Mouse (Mus musculus) embryonic fibroblast, embryonic 13.5 days (primary cell): ENCODE data around the gene Aldh6a1. TPM values are rescaled to one million over a fixed set of nuclear protein-coding genes. Genes with fewer than 3 reads are reported as not detected.

ENCODE experiments used
- H3K27ac ChIP-seq: 2 replicates; pipeline ENCODE4 v1.5.1; 2012; ENCODE audit warnings: low read length, control low read depth, inconsistent platforms; ENCODE audit not compliant: insufficient read depth
- H3K4me1 ChIP-seq: 2 replicates; pipeline ENCODE4 v1.6.1; 2011; ENCODE audit warnings: low read length; ENCODE audit not compliant: control insufficient read depth, insufficient read depth
- H3K4me3 ChIP-seq: 2 replicates; pipeline ENCODE4 v1.5.1; 2011; ENCODE audit warnings: mild to moderate bottlenecking, control low read depth, low read length; ENCODE audit not compliant: insufficient read depth
- CTCF ChIP-seq: IDR thresholded peaks from 2 replicates; pipeline ENCODE4 v1.5.1; 2011; ENCODE audit warnings: mild to moderate bottlenecking, control low read depth, low read length, moderate library complexity, borderline replicate concordance; ENCODE audit not compliant: insufficient read depth
- POLR2A ChIP-seq: IDR thresholded peaks from 2 replicates; pipeline ENCODE4 v1.6.1; 2011; ENCODE audit warnings: low read depth, mild to moderate bottlenecking, control low read depth, low read length, moderate library complexity
- polyA plus RNA-seq: library from polyadenylated mRNA; stranded (reverse); fragments of >200 nt; gene quantifications from 2 replicates; pipeline ENCODE4 v1.2.4, GENCODE M21; 2011; ENCODE audit warnings: low read depth; ENCODE audit not compliant: missing spikeins, insufficient read length

Aldh6a1 gene
- polyA plus RNA-seq, 1 experiment: 19.1 TPM

DNA sequence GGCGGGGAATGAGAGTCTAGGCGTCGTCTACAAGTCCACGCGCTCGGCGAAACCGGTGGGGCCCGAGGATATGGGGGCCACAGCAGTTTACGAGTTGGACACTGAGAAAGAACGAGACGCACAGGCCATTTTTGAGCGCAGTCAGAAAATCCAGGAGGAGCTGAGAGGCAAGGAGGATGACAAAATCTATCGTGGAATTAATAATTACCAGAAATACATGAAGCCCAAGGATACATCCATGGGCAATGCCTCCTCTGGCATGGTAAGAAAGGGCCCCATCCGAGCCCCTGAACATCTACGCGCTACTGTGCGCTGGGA lies 33.2 kb downstream of the Aldh6a1 start:
- H3K4me1 ChIP-seq: no peaks in the 10 kb centered on the region
- H3K27ac ChIP-seq: no peak overlapping the region
- peak overlapping the region; percentile 51 for H3K4me3 ChIP-seq

DNA sequence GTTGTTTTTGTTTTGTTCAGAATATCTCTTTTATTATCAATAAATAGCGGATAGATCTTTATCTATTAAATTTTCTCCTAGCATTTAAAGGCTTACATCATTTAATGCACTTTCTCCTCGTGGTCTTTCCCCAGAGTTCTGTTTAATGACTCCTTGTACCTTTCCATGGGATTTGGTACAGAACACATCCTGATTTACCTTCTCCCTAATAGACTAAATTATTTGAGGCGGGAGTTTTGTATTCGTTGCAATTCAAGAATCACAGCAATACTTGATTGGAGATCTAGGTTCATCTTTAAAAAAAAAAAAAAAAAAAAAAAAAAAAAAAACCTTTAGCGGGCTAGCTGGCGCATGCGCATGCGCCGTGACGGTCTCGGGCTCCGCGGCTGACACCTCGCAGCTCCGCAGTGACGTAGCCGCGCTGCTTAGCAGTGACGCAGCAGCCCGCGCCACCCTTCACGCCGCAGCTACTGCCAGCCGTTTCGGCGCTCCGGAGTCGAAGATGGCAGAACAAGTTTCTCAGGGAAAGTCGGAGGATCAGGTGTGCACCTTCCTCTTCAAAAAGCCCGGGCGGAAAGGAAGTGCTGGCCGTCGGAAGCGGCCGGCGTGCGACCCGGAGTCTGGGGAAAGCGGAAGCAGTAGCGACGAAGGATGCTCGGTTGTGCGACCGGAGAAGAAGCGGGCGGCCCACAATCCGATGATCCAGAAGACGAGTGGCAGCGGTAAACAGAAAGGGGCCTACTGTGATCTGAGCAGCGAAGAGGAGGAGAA lies 33.8 kb downstream of the Aldh6a1 start, which contains the start of gene Rnf113a2:
Rnf113a2 (plus strand) TSS at position 363 of the 771 bp plus-strand sequence.
- no peaks in the 10 kb centered on the region for H3K4me1 ChIP-seq
- peak within 1 kb of the TSS; percentile 51 for H3K4me3 ChIP-seq
- H3K27ac ChIP-seq: no peak within 1 kb of the TSS
- TF ChIP-seq POLR2A (peak; percentile 83), CTCF (no peak)

More for the DNA sequence above, 33.2 kb downstream of the Aldh6a1 start:
- TF ChIP-seq CTCF: no peak
- TF ChIP-seq POLR2A: no peak

DNA sequence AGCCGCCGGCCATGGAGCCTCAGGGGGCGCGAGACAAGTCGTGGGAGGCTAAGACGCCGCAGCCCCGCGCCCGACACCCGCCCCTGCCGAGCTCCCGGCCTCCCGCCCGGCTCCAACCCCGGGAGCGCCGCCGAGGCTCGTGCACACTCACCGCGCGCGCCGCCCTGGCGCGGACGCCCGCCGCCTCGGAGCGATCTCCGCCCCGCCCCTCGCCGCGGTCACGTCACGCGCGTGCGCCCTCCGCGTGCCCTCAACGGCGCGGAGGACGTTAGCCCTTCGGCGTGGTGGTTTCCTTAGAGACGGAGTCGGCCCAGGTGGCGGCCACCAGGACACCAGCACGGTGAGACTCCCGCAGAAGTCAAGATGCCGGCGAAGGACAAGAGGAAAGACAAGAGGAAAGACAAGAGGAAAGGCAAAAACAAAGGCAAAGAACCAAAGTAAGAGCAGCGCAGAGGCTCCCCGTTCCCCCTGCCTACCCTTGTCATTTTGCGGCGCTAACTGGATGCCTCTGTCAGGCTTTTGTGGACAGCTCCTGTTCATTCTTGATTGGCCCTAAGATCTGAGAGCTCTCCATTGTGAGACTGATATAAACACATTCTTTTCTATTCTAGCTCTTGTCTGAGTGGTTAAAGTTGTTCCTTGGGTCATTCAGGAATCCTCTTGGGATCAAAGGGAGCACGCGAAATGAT lies 41.8 kb downstream of the Aldh6a1 start, which contains the start of the genes Entpd5 and Bbof1:
Entpd5 (minus strand) TSS at position 211 of the 689 bp plus-strand sequence.
Bbof1 (plus strand) TSS at position 253 of the 689 bp plus-strand sequence.
- H3K27ac ChIP-seq: no peak within 1 kb of the TSS
- peak within 1 kb of the TSS; percentile 70 for H3K4me3 ChIP-seq
- H3K4me1 ChIP-seq: no peaks in the 10 kb centered on the region; the same call in 1 of the 2 replicates
- TF ChIP-seq CTCF (no peak), POLR2A (peak; percentile 67)

DNA sequence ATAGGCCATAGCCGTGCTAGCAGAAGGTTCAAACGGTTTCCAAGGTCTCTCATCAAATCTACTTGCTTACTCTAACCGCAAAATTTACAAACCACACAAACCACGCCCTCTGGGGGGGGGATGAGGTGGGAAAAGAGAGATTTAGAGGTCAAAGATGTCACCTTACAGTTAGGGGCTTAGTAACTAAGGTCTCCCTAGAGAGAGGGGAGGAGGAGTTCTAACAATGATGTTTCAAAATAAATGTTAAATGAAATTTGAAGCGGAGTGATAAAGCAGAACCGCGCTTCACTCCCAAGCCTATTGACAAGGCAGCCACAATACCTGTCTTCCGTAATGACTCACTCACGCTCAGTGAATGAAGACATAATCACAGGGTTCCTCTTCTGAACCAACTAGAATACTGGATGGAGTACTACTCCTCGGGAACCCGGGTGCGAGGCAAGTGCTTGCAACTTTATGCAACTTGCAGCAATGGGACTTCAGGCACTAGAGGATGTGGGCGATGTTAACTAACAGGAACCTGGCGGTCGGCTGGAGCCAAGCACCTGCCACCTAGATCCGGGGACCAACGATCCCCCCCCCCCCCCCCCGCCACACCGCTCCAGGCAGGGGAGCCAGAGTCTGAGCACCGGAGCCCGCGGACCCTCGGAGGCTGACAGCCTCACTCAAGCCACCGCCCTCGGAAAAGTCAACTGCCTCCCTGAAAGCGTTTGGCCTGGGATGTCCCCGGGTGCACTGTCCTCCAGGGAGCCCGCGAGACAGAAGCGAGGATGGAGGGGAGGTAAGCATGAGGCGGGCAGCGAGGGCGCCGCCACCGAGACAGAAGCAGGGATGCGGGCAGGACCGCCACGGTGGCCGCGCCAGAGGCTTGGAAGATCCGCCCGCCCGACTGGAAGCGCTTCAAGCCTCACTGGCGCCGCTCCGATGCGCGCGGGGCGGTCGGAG lies 42.7 kb downstream of the Aldh6a1 start:
- no peak for TF ChIP-seq CTCF
- no peak for TF ChIP-seq POLR2A
- Histone ChIP-seq H3K4me3 (peak overlapping the region; percentile 70), H3K27ac (no peak overlapping the region), H3K4me1 (no peaks in the 10 kb centered on the region; the same call in 1 of the 2 replicates)

DNA sequence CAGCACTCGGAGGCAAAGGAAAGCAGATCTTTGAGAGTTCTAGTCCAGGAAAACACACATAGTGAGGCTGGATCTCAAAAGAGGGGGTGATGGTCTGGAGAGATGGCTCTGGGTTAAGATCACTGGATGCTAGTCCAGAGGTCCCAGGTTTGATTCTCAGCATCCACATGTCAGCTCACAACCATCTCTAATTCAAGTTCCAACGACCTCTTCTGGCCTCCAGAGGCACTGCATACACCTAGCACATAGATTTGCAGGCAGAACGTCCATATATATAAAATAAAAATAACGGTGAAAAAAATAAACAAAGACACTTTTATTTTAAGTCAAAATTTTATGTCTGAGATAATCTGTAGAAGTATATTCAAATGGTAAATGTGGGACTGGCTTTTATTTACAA lies 43.5 kb downstream of the Aldh6a1 start:
- Histone ChIP-seq H3K4me3 (no peak overlapping the region), H3K27ac (no peak overlapping the region), H3K4me1 (no peaks in the 10 kb centered on the region; the same call in 1 of the 2 replicates)
- TF ChIP-seq CTCF (no peak), POLR2A (no peak)

GRCm38 (mm10) chr12:84404541-84404940 lies 46.3 kb downstream of the Aldh6a1 start:
- Histone ChIP-seq H3K4me1 (peaks cover 4% of the 10 kb centered on the region), H3K4me3 (no peak overlapping the region), H3K27ac (no peak overlapping the region)
- no peak for TF ChIP-seq POLR2A
- TF ChIP-seq CTCF: no peak

DNA sequence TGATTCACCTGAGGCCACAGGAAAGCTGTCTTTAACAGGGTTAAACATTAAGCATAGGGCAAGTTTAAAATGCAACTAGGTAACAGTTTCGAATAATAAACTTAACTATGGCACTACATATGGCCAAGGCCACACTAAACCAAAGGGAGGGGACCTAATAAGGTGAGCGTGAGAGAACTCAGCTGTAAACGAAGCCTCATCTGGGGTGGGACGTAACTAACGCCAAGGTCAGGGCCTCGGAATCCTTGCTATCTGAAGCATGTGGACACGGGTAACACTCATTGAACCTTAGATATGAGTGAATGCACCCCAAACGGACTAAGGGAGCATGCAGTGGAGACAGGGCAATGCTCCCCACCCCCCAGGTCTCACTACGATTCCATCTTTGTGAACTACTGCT lies 47.9 kb downstream of the Aldh6a1 start:
- H3K4me1 ChIP-seq: peaks cover 4% of the 10 kb centered on the region; the same call in 1 of the 2 replicates
- TF ChIP-seq CTCF (no peak), POLR2A (no peak)
- no peak overlapping the region for H3K27ac ChIP-seq
- H3K4me3 ChIP-seq: no peak overlapping the region

GRCm38 (mm10) chr12:84400653-84401052 lies 50.2 kb downstream of the Aldh6a1 start:
- TF ChIP-seq CTCF: no peak
- TF ChIP-seq POLR2A: no peak
- H3K27ac ChIP-seq: no peak overlapping the region
- H3K4me1 ChIP-seq: peaks cover 4% of the 10 kb centered on the region; the same call in 1 of the 2 replicates
- no peak overlapping the region for H3K4me3 ChIP-seq

DNA sequence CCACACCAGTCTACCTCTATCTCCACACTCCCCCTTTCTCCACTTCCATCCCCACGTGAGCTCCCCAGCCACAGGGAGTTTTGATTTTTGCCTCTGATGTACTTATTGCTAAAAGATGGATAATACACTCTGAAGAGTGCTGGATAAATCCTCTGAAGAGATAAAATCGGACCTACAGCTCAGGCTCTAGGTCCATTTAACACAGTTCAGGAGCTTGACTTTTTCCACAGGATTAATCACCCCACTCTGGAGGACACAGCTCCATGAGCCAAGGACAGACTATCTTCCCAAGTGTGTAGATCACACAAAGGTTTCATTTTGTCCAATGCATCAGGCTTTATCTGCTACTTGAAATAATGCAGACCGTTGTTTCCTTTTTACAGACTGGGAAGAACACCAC lies 50.7 kb downstream of the Aldh6a1 start:
- TF ChIP-seq CTCF (no peak), POLR2A (no peak)
- Histone ChIP-seq H3K27ac (no peak overlapping the region), H3K4me3 (no peak overlapping the region), H3K4me1 (peaks cover 4% of the 10 kb centered on the region; the same call in 1 of the 2 replicates)
